Mouse (Mus musculus): ENCODE data around the gene Begain.

The Begain gene

GRCm38 (mm10) chr12:109068167-109068653 is at the start of gene Begain:
Gene Begain (minus strand): TSS chr12:109068217.
- DNase-seq (ENCODE audit: low spot score in 2 of 2), result peak in 1 of 2 experiments; percentile 30

- no peak for DNase-seq (ENCODE audit: low spot score in 2 of 2)
Measured at GRCm38 (mm10) chr12:109115707-109116106, 47.7 kb upstream of the Begain start.

GRCm38 (mm10) chr12:109115161-109115560 is 47.1 kb upstream of the Begain start:
- no peak for DNase-seq (ENCODE audit: low spot score in 2 of 2)

- DNase-seq (ENCODE audit: low spot score in 2 of 2), result no peak
Measured at GRCm38 (mm10) chr12:109112996-109113592, 45.1 kb upstream of the Begain start.

- DNase-seq (ENCODE audit: low spot score in 2 of 2), result no peak
Measured at GRCm38 (mm10) chr12:109112354-109112995, 44.5 kb upstream of the Begain start.

- no peak for DNase-seq (ENCODE audit: low spot score in 2 of 2)
Measured at GRCm38 (mm10) chr12:109108911-109109310, 40.9 kb upstream of the Begain start.

- no peak for DNase-seq (ENCODE audit: low spot score in 2 of 2)
Measured at GRCm38 (mm10) chr12:109100381-109100780, 32.4 kb upstream of the Begain start.

- DNase-seq (ENCODE audit: low spot score in 2 of 2), result no peak
Measured at GRCm38 (mm10) chr12:109090456-109091130, 22.6 kb upstream of the Begain start.

- no peak for DNase-seq (ENCODE audit: low spot score in 2 of 2)
Measured at GRCm38 (mm10) chr12:109090041-109090440, 22.0 kb upstream of the Begain start.

- DNase-seq (ENCODE audit: low spot score in 2 of 2), result no peak
Measured at GRCm38 (mm10) chr12:109086111-109086510, 18.1 kb upstream of the Begain start.

- DNase-seq (ENCODE audit: low spot score in 2 of 2), result no peak
Measured at GRCm38 (mm10) chr12:109085674-109086073, 17.7 kb upstream of the Begain start.

GRCm38 (mm10) chr12:109085046-109085445 is 17.0 kb upstream of the Begain start:
- DNase-seq (ENCODE audit: low spot score in 2 of 2), result peak in 1 of 2 experiments; percentile 46

- no peak for DNase-seq (ENCODE audit: low spot score in 2 of 2)
Measured at GRCm38 (mm10) chr12:109083476-109083875, 15.5 kb upstream of the Begain start.

GRCm38 (mm10) chr12:109077036-109077435 is 9.0 kb upstream of the Begain start:
- DNase-seq (ENCODE audit: low spot score in 2 of 2), result no peak

GRCm38 (mm10) chr12:109074777-109075285 is 6.8 kb upstream of the Begain start:
- peak in 1 of 2 experiments; percentile 40 for DNase-seq (ENCODE audit: low spot score in 2 of 2)

GRCm38 (mm10) chr12:109074106-109074505 is 6.1 kb upstream of the Begain start:
- DNase-seq (ENCODE audit: low spot score in 2 of 2), result no peak

- DNase-seq (ENCODE audit: low spot score in 2 of 2), result peak in 1 of 2 experiments; percentile 67
Measured at GRCm38 (mm10) chr12:109071248-109071647, 3.2 kb upstream of the Begain start.

GRCm38 (mm10) chr12:109069751-109070150 is 1.7 kb upstream of the Begain start:
- DNase-seq (ENCODE audit: low spot score in 2 of 2), result peak in 1 of 2 experiments; percentile 38

GRCm38 (mm10) chr12:109068738-109069137 is 721 bp upstream of the Begain start:
- no peak for DNase-seq (ENCODE audit: low spot score in 2 of 2)

- peak in 1 of 2 experiments; percentile 66 for DNase-seq (ENCODE audit: low spot score in 2 of 2)
Measured at GRCm38 (mm10) chr12:109067561-109068135, 369 bp downstream of the Begain start.

GRCm38 (mm10) chr12:109058660-109059059 is 9.4 kb downstream of the Begain start:
- DNase-seq (ENCODE audit: low spot score in 2 of 2), result no peak

- DNase-seq (ENCODE audit: low spot score in 2 of 2), result no peak
Measured at GRCm38 (mm10) chr12:109057736-109058135, 10.3 kb downstream of the Begain start.
